In the genomic region with DNA sequence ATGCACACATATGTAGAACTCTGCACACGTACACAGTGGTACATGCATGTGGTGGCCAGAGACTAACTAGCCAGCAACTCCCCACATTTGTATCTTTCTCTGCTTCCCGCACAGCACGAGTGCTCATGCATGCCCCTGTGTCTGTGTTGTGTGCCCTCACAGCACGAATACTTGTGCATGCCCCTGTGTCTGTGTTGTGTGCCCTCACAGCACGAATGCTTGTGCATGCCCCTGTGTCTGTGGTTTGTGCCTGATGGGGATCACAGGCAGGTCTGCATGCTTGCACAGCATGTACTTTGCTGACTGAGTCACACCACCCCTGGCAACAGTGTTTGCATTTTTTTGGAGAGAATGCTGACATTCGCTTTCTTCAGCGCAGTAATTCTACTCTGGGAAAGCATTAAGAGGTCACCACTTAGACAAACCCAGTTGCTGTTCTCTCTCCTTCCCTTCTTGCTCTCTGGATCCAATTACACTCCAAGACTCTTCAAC, we compare ENCODE assay signal across 8 mouse cellular contexts.
DNase-seq lines count a peak whose midpoint lies in the region; ATAC-seq and TF ChIP-seq lines count a peak whose summit lies in the region.

No protein-coding gene starts in this region.

- H3K27ac ChIP-seq in lung, embryonic 15.5 days = peak overlapping the region; percentile 57

- CTCF ChIA-PET in Patski (lab: Charles Lee) = no interaction called here

- 21% methylated on average over 7 of the region's 7 CpGs for WGBS in lung, embryonic 15.5 days

- in situ Hi-C loops in Patski (cut with MboI; ENCODE audit: low pct_unique_long_range_greater_than_20kb) = no loop called here

- no peak overlapping the region for H3K4me3 ChIP-seq in lung, embryonic 15.5 days

- H3K9me3 ChIP-seq in lung, embryonic 15.5 days = no peaks in the 10 kb centered on the region

- H3K36me3 ChIP-seq in lung, embryonic 15.5 days = no peaks in the 10 kb centered on the region

- no peak overlapping the region for H3K9ac ChIP-seq in lung, embryonic 15.5 days

- POLR2A ChIA-PET in Patski (lab: Charles Lee) = no interaction called here

- TF ChIP-seq CTCF in Patski (IDR thresholded peaks at IDR 0.05) = no peak

- no peak for ATAC-seq in Patski
- peak; percentile 69; the same call in 1 of the 2 replicates for ATAC-seq in lung, embryonic 15.5 days (ENCODE audit: borderline replicate concordance, extremely low read depth, low FRiP score, low TSS enrichment)

- intact Hi-C loops in gastrocnemius, postnatal 14 days (cut with DNase I; ENCODE audit: low total_unique reads) = no loop called here

- peaks cover 21% of the 10 kb centered on the region for H3K4me1 ChIP-seq in lung, embryonic 15.5 days

- H3K4me2 ChIP-seq in lung, embryonic 15.5 days = no peak overlapping the region

- peak; percentile 3 for DNase-seq in gastrocnemius, postnatal 14 days
- DNase-seq in gastrocnemius, postnatal 4 days (ENCODE audit: low spot score in 2 of 2) = no peak
- DNase-seq in Patski (ENCODE audit: low read depth, low spot score) = peak; percentile 6
- DNase-seq in gastrocnemius, postnatal 25 days = peak; percentile 17
- no peak for DNase-seq in cerebellum, adult 9-10 months
- no peak for DNase-seq in thymus, postnatal 25 days
- DNase-seq in cerebellum, adult 9-11 months = no peak

- peaks cover 9% of the 10 kb centered on the region for H3K27me3 ChIP-seq in Patski
- H3K27me3 ChIP-seq in lung, embryonic 15.5 days = no peaks in the 10 kb centered on the region

Comparison
In these comparisons a context has a peak if more than half of its experiments do, and no peak if none do; other contexts are left out.
1. DNase-seq: peak in gastrocnemius, postnatal 14 days (single experiment), Patski (single experiment) and gastrocnemius, postnatal 25 days (single experiment); none in gastrocnemius, postnatal 4 days (0 of 2), cerebellum, adult 9-10 months (single experiment), thymus, postnatal 25 days (single experiment) and cerebellum, adult 9-11 months (single experiment).